Mouse (Mus musculus) C2C12 (cell line): ENCODE data around the gene Ap2b1.

Experiments
- CEBPB ChIP-seq: IDR thresholded peaks from one replicate; pipeline ENCODE4 v1.6.1; 2011; ENCODE audit warnings: low read depth, mild to moderate bottlenecking, control low read depth, moderate library complexity
- CTCF ChIP-seq: IDR thresholded peaks from one replicate; pipeline ENCODE4 v1.5.1; 2011; ENCODE audit not compliant: control insufficient read depth, insufficient read depth, insufficient read length
- MAX ChIP-seq: IDR thresholded peaks from one replicate; pipeline ENCODE4 v1.6.1; 2011; ENCODE audit warnings: mild to moderate bottlenecking, control low read depth
- MYOD1 ChIP-seq: IDR thresholded peaks from one replicate; pipeline ENCODE4 v1.6.1; 2011; ENCODE audit warnings: low read depth; ENCODE audit not compliant: control insufficient read depth, insufficient read length
- MYOG ChIP-seq: IDR thresholded peaks from one replicate; pipeline ENCODE4 v1.6.1; 2011; ENCODE audit not compliant: control insufficient read depth, insufficient read length; ENCODE audit errors: extremely low read depth
- USF1 ChIP-seq: IDR thresholded peaks from one replicate; pipeline ENCODE4 v1.6.1; 2011; ENCODE audit warnings: low read depth, mild to moderate bottlenecking, control low read depth, moderate library complexity

DNA sequence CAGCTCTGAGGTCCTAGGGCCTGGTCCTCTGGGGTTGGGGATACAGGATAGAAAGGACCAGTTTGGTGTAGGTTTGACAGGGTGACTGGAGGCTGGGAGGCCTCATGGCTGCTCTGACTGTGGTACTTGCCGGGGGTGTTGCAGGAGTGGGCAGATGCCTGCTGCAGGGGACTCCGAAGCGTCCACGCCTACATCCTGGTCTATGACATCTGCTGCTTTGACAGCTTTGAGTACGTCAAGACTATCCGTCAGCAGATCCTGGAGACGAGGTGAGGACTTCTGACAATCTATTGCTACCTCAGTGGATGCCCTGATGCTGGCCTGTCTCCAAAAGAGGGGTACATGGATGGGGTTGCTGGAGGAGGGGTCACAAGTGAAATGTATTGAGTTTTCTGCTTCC lies 118.9 kb downstream of the Ap2b1 start:
- TF ChIP-seq CTCF (no peak), CEBPB (no peak), USF1 (no peak), MYOD1 (no peak), MYOG (no peak), MAX (no peak)
